In the genomic region with DNA sequence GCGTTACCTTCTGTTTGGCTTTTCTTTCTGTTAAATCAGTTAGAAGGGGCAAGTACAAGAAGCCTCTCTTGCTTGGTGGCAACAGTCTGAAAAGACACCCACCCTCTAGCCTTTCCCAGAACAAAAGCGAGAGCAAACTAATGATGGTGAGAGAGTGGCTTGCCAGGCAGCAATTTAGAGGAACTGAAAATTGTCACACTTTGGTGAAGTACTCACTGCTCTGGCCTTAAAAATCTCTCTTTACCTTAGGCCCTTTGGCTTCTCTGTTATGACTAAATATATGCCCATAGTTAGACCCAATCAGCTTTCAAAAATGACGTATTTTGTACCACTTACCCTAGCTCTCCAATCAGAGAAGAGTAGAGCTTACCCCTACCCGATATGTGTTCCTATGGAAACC, we compare ENCODE assay signal across 35 mouse cellular contexts.
"Had no signal": no experiment of that assay in that cellular context is flagged by ENCODE, and none has a peak within 500 bp of the region (broad histone marks: within the 10 kb centered on the region; RNA-seq: fewer than 3 reads in every experiment).

No protein-coding gene starts in this region.

- H3K4me2 ChIP-seq: heart, embryonic 11.5 days; heart, embryonic 12.5 days; heart, embryonic 13.5 days; heart, embryonic 15.5 days; hindbrain, embryonic 12.5 days; hindbrain, embryonic 13.5 days; hindbrain, embryonic 14.5 days; hindbrain, embryonic 15.5 days; intestine, embryonic 15.5 days; kidney, embryonic 15.5 days had no signal

- H3K4me3 ChIP-seq: heart, embryonic 10.5 days; heart, embryonic 12.5 days; heart, embryonic 13.5 days; heart, embryonic 15.5 days; hindbrain, embryonic 10.5 days; hindbrain, embryonic 12.5 days; hindbrain, embryonic 13.5 days; hindbrain, embryonic 15.5 days; intestine, embryonic 15.5 days; kidney, embryonic 15.5 days; layer of hippocampus, adult 2 months; left cerebral cortex, adult 2 months had no signal

- H3K27me3 ChIP-seq: heart, embryonic 12.5 days; heart, embryonic 13.5 days; heart, embryonic 15.5 days; hindbrain, embryonic 12.5 days; hindbrain, embryonic 13.5 days; hindbrain, embryonic 15.5 days; intestine, embryonic 15.5 days; kidney, embryonic 15.5 days had no signal

- H3K27ac ChIP-seq: heart, embryonic 10.5 days; heart, embryonic 13.5 days; heart, embryonic 15.5 days; hindbrain, embryonic 10.5 days; hindbrain, embryonic 12.5 days; hindbrain, embryonic 13.5 days; hindbrain, embryonic 14.5 days; hindbrain, embryonic 15.5 days; hindbrain, postnatal 0 days; intestine, embryonic 15.5 days; kidney, embryonic 15.5 days; kidney, postnatal 0 days; layer of hippocampus, adult 2 months; left cerebral cortex, adult 2 months had no signal

- H3K9me3 ChIP-seq: heart, embryonic 10.5 days; heart, embryonic 12.5 days; heart, embryonic 13.5 days; heart, embryonic 15.5 days; hindbrain, embryonic 10.5 days; hindbrain, embryonic 12.5 days; hindbrain, embryonic 13.5 days; hindbrain, embryonic 15.5 days; intestine, embryonic 15.5 days; kidney, embryonic 15.5 days had no signal

- DNase-seq: heart, postnatal 10 days; heart, postnatal 14 days; heart, postnatal 36 days; heart, postnatal 4 days; kidney, adult 11 months; kidney, adult 18-20 months; kidney, adult 2 months; kidney, adult 8-10 months; kidney, adult 9 months; kidney, postnatal 10 days; kidney, postnatal 14 days; kidney, postnatal 25 days; kidney, postnatal 36 days; kidney, postnatal 4 days; layer of hippocampus, adult 9-11 months had no signal

- H3K4me1 ChIP-seq: heart, embryonic 10.5 days; heart, embryonic 12.5 days; heart, embryonic 13.5 days; heart, embryonic 15.5 days; hindbrain, embryonic 10.5 days; hindbrain, embryonic 12.5 days; hindbrain, embryonic 13.5 days; hindbrain, embryonic 15.5 days; intestine, embryonic 15.5 days; kidney, embryonic 15.5 days had no signal

- ATAC-seq: hindbrain, embryonic 16.5 days; hindbrain, postnatal 0 days; inflammation-experienced regulatory T-cells, adult 6 months; intestine, embryonic 15.5 days; intestine, embryonic 16.5 days; intestine, postnatal 0 days had no signal

- H3K9ac ChIP-seq: heart, embryonic 12.5 days; heart, embryonic 13.5 days; heart, embryonic 15.5 days; hindbrain, embryonic 12.5 days; hindbrain, embryonic 13.5 days; hindbrain, embryonic 14.5 days; hindbrain, embryonic 15.5 days; intestine, embryonic 15.5 days; kidney, embryonic 15.5 days had no signal

- H3K36me3 ChIP-seq: heart, embryonic 10.5 days; heart, embryonic 12.5 days; heart, embryonic 13.5 days; heart, embryonic 15.5 days; hindbrain, embryonic 10.5 days; hindbrain, embryonic 12.5 days; hindbrain, embryonic 13.5 days; hindbrain, embryonic 15.5 days; intestine, embryonic 15.5 days; kidney, embryonic 15.5 days had no signal
